Mouse (Mus musculus): ENCODE results near the gene Lin7a. TPM values are rescaled to one million over a fixed set of nuclear protein-coding genes. Genes with fewer than 3 reads are reported as not detected.

Lin7a gene
- 3.0 and 4.9 TPM in 2 replicates for polyA plus RNA-seq (2012; rRNA removed)

GRCm38 (mm10) chr10:107271321-107272130 lies at the start of gene Lin7a:
Gene Lin7a (plus strand): TSS chr10:107271686.

Other genes with a start within 250 kb of the Lin7a start
- 2.5 and 4.3 TPM in 2 replicates for gene Acss3, start 148.0 kb upstream of the Lin7a start, polyA plus RNA-seq (2012; rRNA removed)
- gene Myf5, start 214.4 kb downstream of the Lin7a start, polyA plus RNA-seq (2012; rRNA removed): 0.12 and 3.4 TPM in 2 replicates
- gene Myf6, start 223.1 kb downstream of the Lin7a start, polyA plus RNA-seq (2012; rRNA removed): 0.63 TPM in 1 of 2 replicates, not detected in the other

All from central nervous system, embryonic 11.5 days (tissue).